Mouse (Mus musculus) limb, embryonic 14.5 days (tissue): ENCODE measurements at regions not wholly inside any gene's neighbourhood (a gene's known extent, or its start where the extent isn't known, plus 50 kb on each side); places are given as distances from the start of the nearest gene placed in this dataset.

Experiments
- ATAC-seq: fragments of 200-750 bp; cut with Nextera tagmentation; 2 replicates; pipeline ENCODE4 v1.8.0; 2017; ENCODE audit warnings: low read depth, moderate number of reproducible peaks, moderate TSS enrichment; ENCODE audit not compliant: low FRiP score
- DNase-seq: peaks from one replicate; pipeline ENCODE4 v3.0.0-alpha.2; 2015; ENCODE audit warnings: low spot score
- H3K27ac ChIP-seq: fragments of 300-500 bp; sonication (generic); replicated peaks from 2 replicates; pipeline ENCODE4 v1.5.1; 2014; ENCODE audit warnings: low read depth, mild to moderate bottlenecking, low read length, moderate library complexity, mixed read lengths
- H3K27me3 ChIP-seq: fragments of 300-500 bp; sonication (generic); 2 replicates; pipeline ENCODE4 v1.6.1; 2014; ENCODE audit warnings: low read length, mixed read lengths; ENCODE audit not compliant: control insufficient read depth, insufficient read depth
- H3K36me3 ChIP-seq: fragments of 300-500 bp; sonication (generic); 2 replicates; pipeline ENCODE4 v1.6.1; 2014; ENCODE audit warnings: mild to moderate bottlenecking, low read length, moderate library complexity, mixed read lengths; ENCODE audit not compliant: control insufficient read depth, insufficient read depth
- H3K4me1 ChIP-seq: fragments of 300-500 bp; sonication (generic); 2 replicates; pipeline ENCODE4 v1.6.1; 2014; ENCODE audit warnings: antibody characterized with exemption, low read length, mixed read lengths; ENCODE audit not compliant: control insufficient read depth, insufficient read depth
- H3K4me2 ChIP-seq: fragments of 300-500 bp; sonication (generic); replicated peaks from 2 replicates; pipeline ENCODE4 v1.6.1; 2014; ENCODE audit warnings: low read depth, mild to moderate bottlenecking, low read length, moderate library complexity; ENCODE audit not compliant: severe bottlenecking
- H3K4me3 ChIP-seq: fragments of 300-500 bp; sonication (generic); replicated peaks from 2 replicates; pipeline ENCODE4 v1.5.1; 2014; ENCODE audit warnings: low read length
- H3K9ac ChIP-seq: fragments of 300-500 bp; sonication (generic); 2 replicates; pipeline ENCODE4 v1.6.1; 2014; ENCODE audit warnings: mild to moderate bottlenecking, low read depth, low read length, moderate library complexity; ENCODE audit not compliant: severe bottlenecking
- H3K9me3 ChIP-seq: fragments of 300-500 bp; sonication (generic); 2 replicates; pipeline ENCODE4 v1.6.1; 2016; ENCODE audit warnings: low read length; ENCODE audit not compliant: control insufficient read depth
- POLR2A ChIP-seq: fragments of 200-500 bp; IDR thresholded peaks from 2 replicates; pipeline ENCODE4 v1.8.0; 2012; ENCODE audit warnings: inconsistent platforms, mild to moderate bottlenecking, moderate library complexity, borderline replicate concordance; ENCODE audit not compliant: insufficient read depth, insufficient read length; ENCODE audit errors: extremely low read depth
- WGBS: fragments of 180-500 bp; shearing (Covaris S2); extraction: QIAGEN DNeasy Blood & Tissue Kit; methylation state at CpG from one replicate; pipeline ENCODE4 v1.1.7; 2014; 5-methylcytosine and 5-hydroxymethylcytosine counted together

- Histone ChIP-seq H3K9me3 (no peaks in the 10 kb centered on the region), H3K9ac (no peak overlapping the region), H3K4me1 (no peaks in the 10 kb centered on the region), H3K27me3 (no peaks in the 10 kb centered on the region), H3K4me3 (no peak overlapping the region), H3K36me3 (no peaks in the 10 kb centered on the region), H3K27ac (no peak overlapping the region), H3K4me2 (no peak overlapping the region)
- DNase-seq (no peak), ATAC-seq (no peak)
- 72% methylated on average over 3 of the region's 3 CpGs for WGBS
- TF ChIP-seq POLR2A: no peak
Measured at GRCm38 (mm10) chrX:60743020-60743707, 150.1 kb downstream of the Sox3 start.

GRCm38 (mm10) chrX:60719428-60720151, 127.1 kb upstream of the Atp11c start:
- H3K4me3 ChIP-seq: no peak overlapping the region
- H3K9ac ChIP-seq: no peak overlapping the region
- no peaks in the 10 kb centered on the region for H3K9me3 ChIP-seq
- ATAC-seq: no peak
- 40% methylated on average over 13 of the region's 13 CpGs for WGBS
- no peak for DNase-seq
- no peak overlapping the region for H3K27ac ChIP-seq
- H3K4me1 ChIP-seq: no peaks in the 10 kb centered on the region
- no peak for TF ChIP-seq POLR2A
- H3K4me2 ChIP-seq: no peak overlapping the region
- H3K36me3 ChIP-seq: no peaks in the 10 kb centered on the region
- H3K27me3 ChIP-seq: no peaks in the 10 kb centered on the region

GRCm38 (mm10) chrX:60718794-60719193, 126.3 kb upstream of the Atp11c start:
- Histone ChIP-seq H3K4me3 (no peak overlapping the region), H3K4me2 (no peak overlapping the region), H3K27me3 (no peaks in the 10 kb centered on the region), H3K9ac (no peak overlapping the region), H3K9me3 (no peaks in the 10 kb centered on the region), H3K27ac (no peak overlapping the region), H3K4me1 (no peaks in the 10 kb centered on the region), H3K36me3 (no peaks in the 10 kb centered on the region)
- DNase-seq (no peak), ATAC-seq (no peak)
- 41% methylated on average over 6 of the region's 6 CpGs for WGBS
- TF ChIP-seq POLR2A: no peak

GRCm38 (mm10) chrX:60718156-60718769, 125.8 kb upstream of the Atp11c start:
- Histone ChIP-seq H3K4me2 (peak overlapping the region; percentile 28), H3K9ac (no peak overlapping the region), H3K36me3 (no peaks in the 10 kb centered on the region), H3K27ac (no peak overlapping the region), H3K4me1 (no peaks in the 10 kb centered on the region), H3K9me3 (no peaks in the 10 kb centered on the region), H3K4me3 (no peak overlapping the region), H3K27me3 (no peaks in the 10 kb centered on the region)
- no peak for TF ChIP-seq POLR2A
- DNase-seq (no peak), ATAC-seq (no peak)
- WGBS: 15% methylated on average over 11 of the region's 11 CpGs

- no peak overlapping the region for H3K4me3 ChIP-seq
- no peaks in the 10 kb centered on the region for H3K9me3 ChIP-seq
- H3K9ac ChIP-seq: no peak overlapping the region
- no peak for ATAC-seq
- no peak overlapping the region for H3K4me2 ChIP-seq
- H3K4me1 ChIP-seq: no peaks in the 10 kb centered on the region
- no peak overlapping the region for H3K27ac ChIP-seq
- H3K27me3 ChIP-seq: no peaks in the 10 kb centered on the region
- no peak for TF ChIP-seq POLR2A
- H3K36me3 ChIP-seq: no peaks in the 10 kb centered on the region
- WGBS: 77% methylated on average over 7 of the region's 7 CpGs
- no peak for DNase-seq
Measured at GRCm38 (mm10) chrX:60681036-60681706, 88.7 kb upstream of the Atp11c start.
